Mouse (Mus musculus) E14TG2a.4 (cell line): ENCODE measurements around the gene Zfp791.

Experiments
- H3K27me3 ChIP-seq: 2 replicates; pipeline ENCODE4 v1.6.1; 2014; ENCODE audit warnings: low read length, control low read depth; ENCODE audit not compliant: insufficient read depth
- H3K36me3 ChIP-seq: 2 replicates; pipeline ENCODE4 v1.6.1; 2014; ENCODE audit warnings: low read length, control low read depth; ENCODE audit not compliant: insufficient read depth
- H3K4me1 ChIP-seq: replicated peaks from 2 replicates; pipeline ENCODE4 v1.6.1; 2014; ENCODE audit warnings: low read depth, low read length, control low read depth
- H3K4me3 ChIP-seq: replicated peaks from 2 replicates; pipeline ENCODE4 v1.5.1; 2014; ENCODE audit warnings: mild to moderate bottlenecking, low read length
- H3K9me3 ChIP-seq: 2 replicates; pipeline ENCODE4 v1.6.1; 2014; ENCODE audit warnings: low read length, control low read depth
- CTCF ChIP-seq: conservative IDR thresholded peaks from 2 replicates; pipeline ENCODE4 v1.5.1; 2014; ENCODE audit warnings: low read length
- NANOG ChIP-seq: IDR thresholded peaks from 2 replicates; pipeline ENCODE4 v1.6.1; 2014; ENCODE audit warnings: borderline replicate concordance, low read length, mixed read lengths
- POU5F1 ChIP-seq: IDR thresholded peaks from 2 replicates; pipeline ENCODE4 v1.6.1; 2014; ENCODE audit warnings: low read length, borderline replicate concordance

Zfp791 gene

GRCm38 (mm10) chr8:85116984-85117383 lies 5.9 kb downstream of the Zfp791 start:
- Histone ChIP-seq H3K9me3 (no peaks in the 10 kb centered on the region), H3K4me1 (peaks cover 15% of the 10 kb centered on the region), H3K36me3 (no peaks in the 10 kb centered on the region), H3K4me3 (no peak overlapping the region), H3K27me3 (no peaks in the 10 kb centered on the region)
- TF ChIP-seq NANOG (no peak), CTCF (no peak), POU5F1 (no peak)

- H3K36me3 ChIP-seq: peaks cover 8% of the 10 kb centered on the region
- no peak overlapping the region for H3K4me3 ChIP-seq
- H3K9me3 ChIP-seq: peaks cover 10% of the 10 kb centered on the region
- peaks cover 15% of the 10 kb centered on the region for H3K4me1 ChIP-seq
- no peak for TF ChIP-seq NANOG
- H3K27me3 ChIP-seq: no peaks in the 10 kb centered on the region
Observed at GRCm38 (mm10) chr8:85115501-85115900, 7.4 kb downstream of the Zfp791 start.

DNA sequence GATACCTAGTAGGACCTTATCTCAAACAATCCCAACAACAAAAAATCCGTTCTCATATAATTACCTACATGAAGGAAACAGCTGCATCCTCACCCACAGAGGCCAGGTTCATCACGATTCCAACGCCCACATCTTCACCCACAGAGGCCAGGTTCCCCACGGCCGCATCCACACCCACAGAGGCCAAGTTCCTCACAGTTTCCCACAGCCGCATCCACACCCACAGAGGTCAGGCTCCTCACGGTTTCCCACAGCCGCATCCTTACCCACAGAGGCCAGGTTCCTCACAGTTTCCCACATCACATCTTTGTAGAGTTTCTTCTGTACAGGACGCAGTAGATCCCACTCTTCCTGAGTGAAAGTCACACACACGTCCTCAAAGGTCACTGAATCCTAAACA lies 9.7 kb downstream of the Zfp791 start:
- Histone ChIP-seq H3K36me3 (peaks cover 21% of the 10 kb centered on the region), H3K4me3 (no peak overlapping the region), H3K9me3 (peaks cover 30% of the 10 kb centered on the region), H3K27me3 (no peaks in the 10 kb centered on the region), H3K4me1 (peaks cover 5% of the 10 kb centered on the region)
- TF ChIP-seq CTCF (no peak), NANOG (no peak), POU5F1 (no peak)

GRCm38 (mm10) chr8:85100076-85100665 lies 22.7 kb downstream of the Zfp791 start:
- Histone ChIP-seq H3K9me3 (0 out of 2 replicates have a peak, but pooled peaks cover 3% of the 10 kb centered on the region), H3K4me1 (peaks cover 17% of the 10 kb centered on the region), H3K4me3 (no peak overlapping the region), H3K36me3 (peaks cover 33% of the 10 kb centered on the region), H3K27me3 (no peaks in the 10 kb centered on the region)
- TF ChIP-seq CTCF (no peak), POU5F1 (no peak), NANOG (no peak)

- H3K27me3 ChIP-seq: no peaks in the 10 kb centered on the region
- 0 out of 2 replicates have a peak, but pooled peaks cover 3% of the 10 kb centered on the region for H3K9me3 ChIP-seq
- TF ChIP-seq NANOG: no peak
- TF ChIP-seq POU5F1: no peak
- no peak for TF ChIP-seq CTCF
- H3K4me1 ChIP-seq: peaks cover 19% of the 10 kb centered on the region
- peak overlapping the region; percentile 35; the same call in 1 of the 2 replicates for H3K4me3 ChIP-seq
- H3K36me3 ChIP-seq: peaks cover 64% of the 10 kb centered on the region
Observed at GRCm38 (mm10) chr8:85096850-85097249, 26.0 kb downstream of the Zfp791 start.

GRCm38 (mm10) chr8:85096196-85096595 lies 26.7 kb downstream of the Zfp791 start:
- Histone ChIP-seq H3K27me3 (no peaks in the 10 kb centered on the region), H3K4me1 (peaks cover 25% of the 10 kb centered on the region), H3K4me3 (peak overlapping the region; percentile 35; the same call in 1 of the 2 replicates), H3K36me3 (peaks cover 66% of the 10 kb centered on the region), H3K9me3 (no peaks in the 10 kb centered on the region)
- TF ChIP-seq CTCF (no peak), POU5F1 (no peak), NANOG (no peak)

- H3K4me1 ChIP-seq: peaks cover 30% of the 10 kb centered on the region
- H3K9me3 ChIP-seq: no peaks in the 10 kb centered on the region
- no peaks in the 10 kb centered on the region for H3K27me3 ChIP-seq
- peaks cover 71% of the 10 kb centered on the region for H3K36me3 ChIP-seq
- TF ChIP-seq CTCF (no peak), POU5F1 (no peak), NANOG (no peak)
- no peak overlapping the region for H3K4me3 ChIP-seq
Observed at GRCm38 (mm10) chr8:85095566-85095965, 27.3 kb downstream of the Zfp791 start.

GRCm38 (mm10) chr8:85095051-85095450 lies 27.8 kb downstream of the Zfp791 start:
- no peaks in the 10 kb centered on the region for H3K27me3 ChIP-seq
- peaks cover 71% of the 10 kb centered on the region for H3K36me3 ChIP-seq
- H3K4me3 ChIP-seq: no peak overlapping the region
- H3K9me3 ChIP-seq: no peaks in the 10 kb centered on the region
- peaks cover 30% of the 10 kb centered on the region for H3K4me1 ChIP-seq
- TF ChIP-seq NANOG: no peak
- TF ChIP-seq CTCF: no peak
- TF ChIP-seq POU5F1: no peak

GRCm38 (mm10) chr8:85091526-85092090 lies 31.3 kb downstream of the Zfp791 start:
- H3K4me1 ChIP-seq: peaks cover 25% of the 10 kb centered on the region
- H3K27me3 ChIP-seq: no peaks in the 10 kb centered on the region
- peak overlapping the region; percentile 51; the same call in 1 of the 2 replicates for H3K4me3 ChIP-seq
- H3K36me3 ChIP-seq: peaks cover 79% of the 10 kb centered on the region
- TF ChIP-seq CTCF (no peak), NANOG (no peak), POU5F1 (no peak)
- H3K9me3 ChIP-seq: no peaks in the 10 kb centered on the region
